Mouse (Mus musculus): ENCODE data around the gene B3gat1. TPM values are rescaled to one million over a fixed set of nuclear protein-coding genes. Genes with fewer than 3 reads are reported as not detected.

Gene B3gat1
- polyA plus RNA-seq, 1 experiment from 2014 or later, result 0.19 TPM

GRCm38 (mm10) chr9:26783414-26783975 lies 50.0 kb downstream of the B3gat1 start:
- Histone ChIP-seq H3K27ac (no peak overlapping the region), H3K27me3 (no peaks in the 10 kb centered on the region), H3K36me3 (no peaks in the 10 kb centered on the region), H3K4me2 (replicated peaks) (no peak overlapping the region), H3K4me1 (no peaks in the 10 kb centered on the region), H3K9ac (no peak overlapping the region), H3K9me3 (no peaks in the 10 kb centered on the region), H3K4me3 (no peak overlapping the region)
- no peak for ATAC-seq (ENCODE audit: low FRiP score, low read depth)
- WGBS, result 64% methylated on average over 7 of the region's 7 CpGs

GRCm38 (mm10) chr9:26792829-26793228 lies 59.3 kb downstream of the B3gat1 start:
- H3K36me3 ChIP-seq, result no peaks in the 10 kb centered on the region
- H3K9ac ChIP-seq, result no peak overlapping the region
- H3K27ac ChIP-seq, result no peak overlapping the region
- no peak for ATAC-seq (ENCODE audit: low FRiP score, low read depth)
- H3K4me1 ChIP-seq, result no peaks in the 10 kb centered on the region
- 77% methylated on average over 3 of the region's 3 CpGs for WGBS
- H3K9me3 ChIP-seq, result no peaks in the 10 kb centered on the region
- H3K4me3 ChIP-seq, result no peak overlapping the region
- no peak overlapping the region for H3K4me2 ChIP-seq (replicated peaks)
- no peaks in the 10 kb centered on the region for H3K27me3 ChIP-seq

- H3K4me1 ChIP-seq, result no peaks in the 10 kb centered on the region
- no peaks in the 10 kb centered on the region for H3K9me3 ChIP-seq
- WGBS, result 88% methylated on average over 3 of the region's 3 CpGs
- no peak overlapping the region for H3K4me2 ChIP-seq (replicated peaks)
- H3K36me3 ChIP-seq, result no peaks in the 10 kb centered on the region
- no peak overlapping the region for H3K4me3 ChIP-seq
- H3K27ac ChIP-seq, result no peak overlapping the region
- H3K9ac ChIP-seq, result no peak overlapping the region
- no peak for ATAC-seq (ENCODE audit: low FRiP score, low read depth)
- H3K27me3 ChIP-seq, result no peaks in the 10 kb centered on the region
Observed at GRCm38 (mm10) chr9:26798205-26798604, 64.7 kb downstream of the B3gat1 start.

GRCm38 (mm10) chr9:26798731-26799130 lies 65.2 kb downstream of the B3gat1 start:
- H3K36me3 ChIP-seq, result no peaks in the 10 kb centered on the region
- 69% methylated on average over 1 of the region's 1 CpGs for WGBS

GRCm38 (mm10) chr9:26800357-26800756 lies 66.8 kb downstream of the B3gat1 start:
- Histone ChIP-seq H3K27ac (no peak overlapping the region), H3K27me3 (no peaks in the 10 kb centered on the region), H3K36me3 (no peaks in the 10 kb centered on the region), H3K4me1 (no peaks in the 10 kb centered on the region), H3K9me3 (no peaks in the 10 kb centered on the region), H3K9ac (no peak overlapping the region), H3K4me3 (no peak overlapping the region), H3K4me2 (replicated peaks) (no peak overlapping the region)
- no peak for ATAC-seq (ENCODE audit: low FRiP score, low read depth)
- 92% methylated on average over 2 of the region's 2 CpGs for WGBS

More at GRCm38 (mm10) chr9:26798731-26799130, 65.2 kb downstream of the B3gat1 start:
- ATAC-seq (ENCODE audit: low FRiP score, low read depth), result no peak
- Histone ChIP-seq H3K9ac (no peak overlapping the region), H3K27me3 (no peaks in the 10 kb centered on the region), H3K4me1 (no peaks in the 10 kb centered on the region), H3K4me2 (replicated peaks) (no peak overlapping the region), H3K27ac (no peak overlapping the region), H3K4me3 (no peak overlapping the region), H3K9me3 (no peaks in the 10 kb centered on the region)

- Histone ChIP-seq H3K9me3 (no peaks in the 10 kb centered on the region), H3K36me3 (no peaks in the 10 kb centered on the region)
- ATAC-seq (ENCODE audit: low FRiP score, low read depth), result no peak
Observed at GRCm38 (mm10) chr9:26804321-26804720, 70.8 kb downstream of the B3gat1 start.

GRCm38 (mm10) chr9:26805935-26806666 lies 72.6 kb downstream of the B3gat1 start, which contains the start of gene Glb1l2:
Gene Glb1l2 (minus strand): TSS chr9:26806468.
- Histone ChIP-seq H3K27ac (no peak within 1 kb of the TSS; the same call in 1 of the 2 replicates), H3K4me1 (0 out of 2 replicates have a peak, but pooled peaks cover 5% of the 10 kb centered on the region), H3K9me3 (no peaks in the 10 kb centered on the region), H3K4me2 (replicated peaks) (peak within 1 kb of the TSS; percentile 74), H3K36me3 (no peaks in the 10 kb centered on the region), H3K27me3 (no peaks in the 10 kb centered on the region), H3K4me3 (peak within 1 kb of the TSS; percentile 50), H3K9ac (peak within 1 kb of the TSS; percentile 57)
- 1% methylated on average over 32 of the region's 33 CpGs for WGBS
- ATAC-seq (ENCODE audit: low FRiP score, low read depth), result peak; percentile 100

More at GRCm38 (mm10) chr9:26804321-26804720, 70.8 kb downstream of the B3gat1 start:
- Histone ChIP-seq H3K4me2 (replicated peaks) (no peak overlapping the region), H3K4me1 (0 out of 2 replicates have a peak, but pooled peaks cover 5% of the 10 kb centered on the region), H3K4me3 (no peak overlapping the region), H3K27me3 (no peaks in the 10 kb centered on the region), H3K27ac (no peak overlapping the region), H3K9ac (no peak overlapping the region)

- no peak for ATAC-seq (ENCODE audit: low FRiP score, low read depth)
- WGBS, result 73% methylated on average over 2 of the region's 2 CpGs
- Histone ChIP-seq H3K9ac (no peak overlapping the region), H3K36me3 (no peaks in the 10 kb centered on the region), H3K9me3 (no peaks in the 10 kb centered on the region), H3K4me3 (no peak overlapping the region), H3K4me2 (replicated peaks) (no peak overlapping the region), H3K4me1 (0 out of 2 replicates have a peak, but pooled peaks cover 5% of the 10 kb centered on the region), H3K27ac (no peak overlapping the region), H3K27me3 (no peaks in the 10 kb centered on the region)
Observed at GRCm38 (mm10) chr9:26808735-26809134, 75.2 kb downstream of the B3gat1 start.

Other genes with a start within 250 kb of the B3gat1 start
- 3.4 and 3.6 TPM in 2 replicates for gene Glb1l2, start 72.7 kb downstream of the B3gat1 start, polyA plus RNA-seq (2015; fragmentation: Nextera tagmentation; extraction: Ambion mirVana)
- not detected in 2 replicates for gene Glb1l3, start 127.2 kb downstream of the B3gat1 start, polyA plus RNA-seq (2015; fragmentation: Nextera tagmentation; extraction: Ambion mirVana)
- gene Gm1110, start 189.4 kb downstream of the B3gat1 start, polyA plus RNA-seq (2015; fragmentation: Nextera tagmentation; extraction: Ambion mirVana), result 0.11 TPM in 1 of 2 replicates, not detected in the other